Mouse (Mus musculus): ENCODE measurements around the gene Ralbp1. TPM values are rescaled to one million over a fixed set of nuclear protein-coding genes. Genes with fewer than 3 reads are reported as not detected.

Gene Ralbp1
- total RNA-seq, 2 experiments from 2014 or later: 26.1 to 27.3 TPM

- no peak for DNase-seq (ENCODE audit: low spot score)
These were observed 16.7 kb upstream of the Ralbp1 start for GRCm38 (mm10) chr17:65902281-65902680.

GRCm38 (mm10) chr17:65896016-65896415, 10.4 kb upstream of the Ralbp1 start:
- no peak for DNase-seq (ENCODE audit: low spot score)

- DNase-seq (ENCODE audit: low spot score): no peak
These were observed 3.9 kb upstream of the Ralbp1 start for GRCm38 (mm10) chr17:65889476-65889875.

GRCm38 (mm10) chr17:65886571-65886970, 973 bp upstream of the Ralbp1 start:
- peak; percentile 24 for DNase-seq (ENCODE audit: low spot score)

- DNase-seq (ENCODE audit: low spot score): no peak
These were observed 251 bp downstream of the Ralbp1 start for GRCm38 (mm10) chr17:65885398-65885696.

GRCm38 (mm10) chr17:65884691-65885397, 754 bp downstream of the Ralbp1 start:
- peak; percentile 99 for DNase-seq (ENCODE audit: low spot score)

- peak; percentile 36 for DNase-seq (ENCODE audit: low spot score)
These were observed 1.4 kb downstream of the Ralbp1 start for GRCm38 (mm10) chr17:65884061-65884669.

GRCm38 (mm10) chr17:65877026-65877425, 8.6 kb downstream of the Ralbp1 start:
- no peak for DNase-seq (ENCODE audit: low spot score)

- no peak for DNase-seq (ENCODE audit: low spot score)
These were observed 11.8 kb downstream of the Ralbp1 start for GRCm38 (mm10) chr17:65873834-65874233.

GRCm38 (mm10) chr17:65873156-65873555, 12.4 kb downstream of the Ralbp1 start:
- no peak for DNase-seq (ENCODE audit: low spot score)

- DNase-seq (ENCODE audit: low spot score): no peak
These were observed 12.9 kb downstream of the Ralbp1 start for GRCm38 (mm10) chr17:65872652-65873051.

GRCm38 (mm10) chr17:65872051-65872450, 13.5 kb downstream of the Ralbp1 start:
- DNase-seq (ENCODE audit: low spot score): no peak

GRCm38 (mm10) chr17:65871641-65872041, 14.0 kb downstream of the Ralbp1 start:
- DNase-seq (ENCODE audit: low spot score): no peak

GRCm38 (mm10) chr17:65870146-65870545, 15.5 kb downstream of the Ralbp1 start:
- DNase-seq (ENCODE audit: low spot score): peak; percentile 86

- no peak for DNase-seq (ENCODE audit: low spot score)
These were observed 15.9 kb downstream of the Ralbp1 start for GRCm38 (mm10) chr17:65869720-65870119.

- no peak for DNase-seq (ENCODE audit: low spot score)
These were observed 17.6 kb downstream of the Ralbp1 start for GRCm38 (mm10) chr17:65867996-65868395.

- DNase-seq (ENCODE audit: low spot score): no peak
These were observed 19.4 kb downstream of the Ralbp1 start for GRCm38 (mm10) chr17:65866201-65866600.

- DNase-seq (ENCODE audit: low spot score): no peak
These were observed 20.3 kb downstream of the Ralbp1 start for GRCm38 (mm10) chr17:65865265-65865664.

- peak; percentile 43 for DNase-seq (ENCODE audit: low spot score)
These were observed 20.9 kb downstream of the Ralbp1 start for GRCm38 (mm10) chr17:65864742-65865141.

- no peak for DNase-seq (ENCODE audit: low spot score)
These were observed 21.8 kb downstream of the Ralbp1 start for GRCm38 (mm10) chr17:65863830-65864229.

GRCm38 (mm10) chr17:65862579-65862978, 23.0 kb downstream of the Ralbp1 start:
- DNase-seq (ENCODE audit: low spot score): peak; percentile 41

- no peak for DNase-seq (ENCODE audit: low spot score)
These were observed 28.0 kb downstream of the Ralbp1 start for GRCm38 (mm10) chr17:65857617-65858016.

- no peak for DNase-seq (ENCODE audit: low spot score)
These were observed 31.6 kb downstream of the Ralbp1 start for GRCm38 (mm10) chr17:65854006-65854405.
